Mouse (Mus musculus) bone marrow macrophage, adult 2 months (primary cell): ENCODE data around the gene 5730480H06Rik.

Experiments
- CTCF ChIP-seq: IDR thresholded peaks from 2 replicates; pipeline ENCODE4 v1.5.1; 2012; ENCODE audit warnings: low read depth, mild to moderate bottlenecking, low read length, moderate library complexity
- POLR2A ChIP-seq: IDR thresholded peaks from 2 replicates; pipeline ENCODE4 v1.6.1; 2012; ENCODE audit warnings: mild to moderate bottlenecking, low read depth, low read length, borderline replicate concordance

DNA sequence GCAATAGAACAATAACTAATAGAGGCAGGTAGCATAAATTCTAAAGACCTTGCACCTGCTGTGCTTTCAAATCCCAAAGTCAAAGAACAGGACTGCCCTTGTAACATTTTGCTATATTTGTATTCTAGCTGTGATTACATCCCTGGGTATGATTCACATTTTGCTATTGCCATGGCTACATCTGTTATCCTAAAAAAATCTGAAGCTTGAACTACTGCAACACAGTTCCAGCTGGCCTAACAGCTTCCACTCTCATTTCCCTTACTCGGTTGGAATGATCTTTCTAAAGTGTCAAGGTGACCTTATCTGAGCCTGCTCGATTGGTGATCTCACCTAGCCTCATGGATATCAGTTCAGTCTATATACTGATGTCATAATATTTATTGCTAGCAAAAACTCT, 132.5 kb downstream of the 5730480H06Rik start:
- no peak for TF ChIP-seq POLR2A
- TF ChIP-seq CTCF, result no peak
